Mouse (Mus musculus): ENCODE data around the gene Prl3d2.
"Not testable (repeated sequence)": the region's sequence is repeated elsewhere in the genome, so short reads cannot be mapped to it uniquely, and the experiment has no call there.

The Prl3d2 gene

GRCm38 (mm10) chr13:27121398-27121797 lies at the start of gene Prl3d2:
Gene Prl3d2 (plus strand): TSS chr13:27121698.
- DNase-seq (ENCODE audit: low read depth, low spot score), result not testable (repeated sequence)

DNA sequence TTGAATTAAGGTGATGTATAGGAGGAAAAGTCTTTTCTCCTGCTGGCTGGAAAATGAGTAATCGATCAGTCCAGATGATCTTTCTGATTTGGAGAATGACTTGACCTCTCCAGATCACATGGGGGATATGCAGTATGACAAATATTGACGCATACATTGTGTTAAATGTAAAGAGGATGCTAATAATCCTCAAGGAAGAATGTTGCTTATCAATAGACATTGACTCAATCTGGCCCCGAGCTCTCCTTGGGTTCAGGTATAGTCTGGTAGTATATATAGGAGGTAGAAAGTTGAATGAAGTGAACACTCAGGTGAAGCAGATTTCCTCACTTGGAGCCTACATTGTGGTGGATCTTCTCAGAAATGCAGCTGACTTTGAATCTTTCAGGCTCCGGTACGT lies 27.6 kb upstream of the Prl3d2 start, which contains the start of gene Prl3d1:
TSS of gene Prl3d1 (plus strand) at position 301 of the 400 bp plus-strand sequence.
- not testable (repeated sequence) for DNase-seq (ENCODE audit: low read depth, low spot score)

- DNase-seq (ENCODE audit: low read depth, low spot score), result no peak
These were observed 26.8 kb downstream of the Prl3d2 start for GRCm38 (mm10) chr13:27148264-27148663.

DNA sequence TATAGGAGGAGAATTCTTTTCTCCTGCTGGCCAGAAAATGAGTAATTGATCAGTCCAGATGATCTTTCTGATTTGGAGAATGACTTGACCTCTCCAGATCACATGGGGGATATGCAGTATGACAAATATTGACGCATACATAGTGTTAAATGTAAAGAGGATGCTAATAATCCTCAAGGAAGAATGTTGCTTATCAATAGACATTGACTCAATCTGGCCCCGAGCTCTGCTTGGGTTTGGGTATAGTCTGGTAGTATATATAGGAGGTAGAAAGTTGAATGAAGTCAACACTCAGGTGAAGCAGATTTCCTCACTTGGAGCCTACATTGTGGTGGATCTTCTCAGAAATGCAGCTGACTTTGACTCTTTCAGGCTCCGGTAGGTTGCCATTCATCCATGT lies 35.0 kb downstream of the Prl3d2 start, which contains the start of gene Prl3d3:
TSS of gene Prl3d3 (plus strand) at position 301 of the 400 bp plus-strand sequence.
- not testable (repeated sequence) for DNase-seq (ENCODE audit: low read depth, low spot score)
